Mouse (Mus musculus) forebrain, embryonic 15.5 days (tissue): ENCODE measurements around the gene Cdh13. TPM values are rescaled to one million over a fixed set of nuclear protein-coding genes. Genes with fewer than 3 reads are reported as not detected.
"Not testable (repeated sequence)": the region's sequence is repeated elsewhere in the genome, so short reads cannot be mapped to it uniquely, and the experiment has no call there.

Experiments used
- ATAC-seq: fragments of 200-750 bp; cut with Nextera tagmentation; replicated peaks from 2 replicates; pipeline ENCODE4 v1.8.0; 2017; ENCODE audit warnings: mild to moderate bottlenecking, moderate TSS enrichment, moderate library complexity
- H3K27ac ChIP-seq: fragments of 300-500 bp; sonication (generic); replicated peaks from 2 replicates; pipeline ENCODE4 v1.5.1; 2015; ENCODE audit warnings: mild to moderate bottlenecking, inconsistent platforms
- H3K27me3 ChIP-seq: fragments of 300-500 bp; sonication (generic); 2 replicates; pipeline ENCODE4 v1.6.1; 2015; ENCODE audit warnings: inconsistent platforms
- H3K36me3 ChIP-seq: fragments of 300-500 bp; sonication (generic); 2 replicates; pipeline ENCODE4 v1.6.1; 2015; ENCODE audit warnings: mild to moderate bottlenecking, inconsistent platforms
- H3K4me1 ChIP-seq: fragments of 300-500 bp; sonication (generic); 2 replicates; pipeline ENCODE4 v1.6.1; 2015; ENCODE audit warnings: inconsistent platforms
- H3K4me2 ChIP-seq: fragments of 300-500 bp; sonication (generic); replicated peaks from 2 replicates; pipeline ENCODE4 v1.6.1; 2015; ENCODE audit warnings: mild to moderate bottlenecking, inconsistent platforms
- H3K4me3 ChIP-seq: fragments of 300-500 bp; sonication (generic); 2 replicates; pipeline ENCODE4 v1.5.1; 2015; ENCODE audit warnings: mild to moderate bottlenecking, inconsistent platforms
- H3K9ac ChIP-seq: fragments of 300-500 bp; sonication (generic); replicated peaks from 2 replicates; pipeline ENCODE4 v1.6.1; 2015; ENCODE audit warnings: mild to moderate bottlenecking, inconsistent platforms
- H3K9me3 ChIP-seq: fragments of 300-500 bp; sonication (generic); 2 replicates; pipeline ENCODE4 v1.6.1; 2016; ENCODE audit warnings: inconsistent platforms
- WGBS: fragments of 180-500 bp; shearing (Covaris S2); methylation state at CpG from one replicate; pipeline ENCODE4 v1.1.7; 2015; ENCODE audit warnings: mixed read lengths; 5-methylcytosine and 5-hydroxymethylcytosine counted together
- polyA plus RNA-seq: library from polyadenylated mRNA; unstranded; fragments of >200 nt; fragmentation: Nextera tagmentation; extraction: Ambion mirVana; gene quantifications from 2 replicates; pipeline ENCODE4 v1.2.1, GENCODE M21; 2015

Cdh13 gene
- polyA plus RNA-seq, 1 experiment from 2014 or later = 102 TPM

GRCm38 (mm10) chr8:119345029-119345682, 1061.6 kb downstream of the Cdh13 start:
- no peak overlapping the region for H3K27ac ChIP-seq
- no peak for ATAC-seq
- no peaks in the 10 kb centered on the region for H3K27me3 ChIP-seq
- H3K9me3 ChIP-seq = no peaks in the 10 kb centered on the region
- H3K9ac ChIP-seq = peak overlapping the region; percentile 99
- 56% methylated on average over 22 of the region's 22 CpGs for WGBS
- H3K36me3 ChIP-seq = peaks cover 34% of the 10 kb centered on the region
- H3K4me3 ChIP-seq = peak overlapping the region; percentile 100
- peaks cover 11% of the 10 kb centered on the region for H3K4me1 ChIP-seq
- H3K4me2 ChIP-seq = peak overlapping the region; percentile 54

GRCm38 (mm10) chr8:119345683-119346075, 1062.1 kb downstream of the Cdh13 start:
- H3K4me1 ChIP-seq = peaks cover 11% of the 10 kb centered on the region
- H3K27me3 ChIP-seq = no peaks in the 10 kb centered on the region
- H3K36me3 ChIP-seq = peaks cover 39% of the 10 kb centered on the region
- ATAC-seq = no peak
- no peak overlapping the region for H3K27ac ChIP-seq
- H3K4me3 ChIP-seq = 0 out of 2 replicates have a peak overlapping the region, but pooled peaks have one; percentile 100
- no peak overlapping the region for H3K9ac ChIP-seq
- H3K9me3 ChIP-seq = no peaks in the 10 kb centered on the region
- H3K4me2 ChIP-seq = peak overlapping the region; percentile 54; the same call in 1 of the 2 replicates
- 89% methylated on average over 15 of the region's 15 CpGs for WGBS

- no peak overlapping the region for H3K4me3 ChIP-seq
- no peak overlapping the region for H3K9ac ChIP-seq
- H3K4me1 ChIP-seq = no peaks in the 10 kb centered on the region
- H3K27me3 ChIP-seq = no peaks in the 10 kb centered on the region
- no peak overlapping the region for H3K27ac ChIP-seq
- WGBS = 95% methylated on average over 19 of the region's 19 CpGs
- no peaks in the 10 kb centered on the region for H3K9me3 ChIP-seq
- peaks cover 39% of the 10 kb centered on the region for H3K36me3 ChIP-seq
- no peak overlapping the region for H3K4me2 ChIP-seq
- ATAC-seq = no peak
Observed at GRCm38 (mm10) chr8:119351647-119352046, 1068.1 kb downstream of the Cdh13 start.

- Histone ChIP-seq H3K9me3 (no peaks in the 10 kb centered on the region), H3K4me2 (no peak overlapping the region), H3K4me1 (no peaks in the 10 kb centered on the region), H3K9ac (no peak overlapping the region), H3K27me3 (no peaks in the 10 kb centered on the region), H3K27ac (no peak overlapping the region), H3K36me3 (peaks cover 26% of the 10 kb centered on the region), H3K4me3 (no peak overlapping the region)
- WGBS = 84% methylated on average over 10 of the region's 10 CpGs
- ATAC-seq = no peak
Observed at GRCm38 (mm10) chr8:119352977-119353658, 1069.6 kb downstream of the Cdh13 start.

- no peak for ATAC-seq
- Histone ChIP-seq H3K4me1 (no peaks in the 10 kb centered on the region), H3K36me3 (peaks cover 20% of the 10 kb centered on the region), H3K4me2 (no peak overlapping the region), H3K9me3 (no peaks in the 10 kb centered on the region), H3K27ac (no peak overlapping the region), H3K9ac (no peak overlapping the region), H3K27me3 (no peaks in the 10 kb centered on the region), H3K4me3 (no peak overlapping the region)
- WGBS = 92% methylated on average over 6 of the region's 6 CpGs
Observed at GRCm38 (mm10) chr8:119353659-119354023, 1070.1 kb downstream of the Cdh13 start.

GRCm38 (mm10) chr8:119356631-119357030, 1073.1 kb downstream of the Cdh13 start:
- WGBS = 57% methylated on average over 5 of the region's 5 CpGs
- H3K9ac ChIP-seq, H3K9me3 ChIP-seq, H3K27ac ChIP-seq, ATAC-seq, H3K27me3 ChIP-seq, H3K4me3 ChIP-seq, H3K4me2 ChIP-seq, H3K4me1 ChIP-seq, H3K36me3 ChIP-seq: not testable (repeated sequence)

- H3K9ac ChIP-seq = no peak overlapping the region
- H3K9me3 ChIP-seq = no peaks in the 10 kb centered on the region
- no peak for ATAC-seq
- no peaks in the 10 kb centered on the region for H3K27me3 ChIP-seq
- no peaks in the 10 kb centered on the region for H3K4me1 ChIP-seq
- no peaks in the 10 kb centered on the region for H3K36me3 ChIP-seq
- no peak overlapping the region for H3K4me3 ChIP-seq
- WGBS = 81% methylated on average over 7 of the region's 7 CpGs
- H3K4me2 ChIP-seq = no peak overlapping the region
- no peak overlapping the region for H3K27ac ChIP-seq
Observed at GRCm38 (mm10) chr8:119358175-119358574, 1074.6 kb downstream of the Cdh13 start.

GRCm38 (mm10) chr8:119358836-119359235, 1075.3 kb downstream of the Cdh13 start:
- Histone ChIP-seq H3K27me3 (no peaks in the 10 kb centered on the region), H3K4me1 (no peaks in the 10 kb centered on the region), H3K9me3 (no peaks in the 10 kb centered on the region), H3K27ac (no peak overlapping the region), H3K4me3 (no peak overlapping the region), H3K36me3 (no peaks in the 10 kb centered on the region), H3K4me2 (no peak overlapping the region), H3K9ac (no peak overlapping the region)
- WGBS = 59% methylated on average over 14 of the region's 14 CpGs
- no peak for ATAC-seq

- no peak overlapping the region for H3K27ac ChIP-seq
- no peak overlapping the region for H3K4me3 ChIP-seq
- H3K27me3 ChIP-seq = no peaks in the 10 kb centered on the region
- 77% methylated on average over 8 of the region's 8 CpGs for WGBS
- no peaks in the 10 kb centered on the region for H3K36me3 ChIP-seq
- ATAC-seq = no peak
- no peaks in the 10 kb centered on the region for H3K4me1 ChIP-seq
- no peak overlapping the region for H3K4me2 ChIP-seq
- no peaks in the 10 kb centered on the region for H3K9me3 ChIP-seq
- H3K9ac ChIP-seq = no peak overlapping the region
Observed at GRCm38 (mm10) chr8:119360686-119361295, 1077.3 kb downstream of the Cdh13 start.
